Mouse (Mus musculus) liver, embryonic 11.5 days (tissue): ENCODE measurements around the gene Ddah1. TPM values are rescaled to one million over a fixed set of nuclear protein-coding genes. Genes with fewer than 3 reads are reported as not detected.

ENCODE experiments used
- ATAC-seq: fragments of 200-750 bp; cut with Nextera tagmentation; replicated peaks from 2 replicates; pipeline ENCODE4 v1.8.0; 2017; ENCODE audit warnings: moderate number of reproducible peaks, mild to moderate bottlenecking, moderate TSS enrichment, moderate library complexity; ENCODE audit not compliant: low FRiP score
- DNase-seq: peaks from one replicate; pipeline ENCODE4 v3.0.0-alpha.2; 2017; ENCODE audit warnings: low spot score
- H3K27ac ChIP-seq: fragments of 300-500 bp; sonication (generic); 2 replicates; pipeline ENCODE4 v1.5.1; 2014; ENCODE audit warnings: mild to moderate bottlenecking, low read depth, low read length, control low read depth
- H3K27me3 ChIP-seq: fragments of 300-500 bp; sonication (generic); replicated peaks from 2 replicates; pipeline ENCODE4 v1.6.1; 2014; ENCODE audit warnings: low read length, mixed read lengths; ENCODE audit not compliant: control insufficient read depth, insufficient read depth
- H3K36me3 ChIP-seq: fragments of 300-500 bp; sonication (generic); 2 replicates; pipeline ENCODE4 v1.6.1; 2014; ENCODE audit warnings: mild to moderate bottlenecking, low read length, moderate library complexity, mixed read lengths; ENCODE audit not compliant: control insufficient read depth, insufficient read depth
- H3K4me1 ChIP-seq: fragments of 300-500 bp; sonication (generic); replicated peaks from 2 replicates; pipeline ENCODE4 v1.6.1; 2014; ENCODE audit warnings: low read length, mixed read lengths; ENCODE audit not compliant: control insufficient read depth, insufficient read depth
- H3K4me2 ChIP-seq: fragments of 300-500 bp; sonication (generic); 2 replicates; pipeline ENCODE4 v1.6.1; 2014; ENCODE audit warnings: mild to moderate bottlenecking, control low read depth, moderate library complexity
- H3K4me3 ChIP-seq: fragments of 300-500 bp; sonication (generic); 2 replicates; pipeline ENCODE4 v1.5.1; 2014; ENCODE audit warnings: low read depth, low read length, control low read depth
- H3K9ac ChIP-seq: fragments of 300-500 bp; sonication (generic); 2 replicates; pipeline ENCODE4 v1.6.1; 2014; ENCODE audit warnings: low read depth, low read length, control low read depth
- H3K9me3 ChIP-seq: fragments of 300-500 bp; sonication (generic); 2 replicates; pipeline ENCODE4 v1.6.1; 2016; ENCODE audit warnings: low read length, inconsistent platforms, mixed read lengths; ENCODE audit not compliant: control insufficient read depth
- WGBS: fragments of 180-500 bp; shearing (Covaris S2); extraction: QIAGEN DNeasy Blood & Tissue Kit; methylation state at CpG from one replicate; pipeline ENCODE4 v1.1.7; 2014; 5-methylcytosine and 5-hydroxymethylcytosine counted together
- polyA plus RNA-seq: library from polyadenylated mRNA; unstranded; fragments of >200 nt; fragmentation: Nextera tagmentation; extraction: Ambion mirVana; gene quantifications from 2 replicates; pipeline ENCODE4 v1.2.1, GENCODE M21; 2014

The Ddah1 gene
- polyA plus RNA-seq, 1 experiment from 2014 or later = 50.2 TPM

- no peak overlapping the region for H3K4me2 ChIP-seq
- DNase-seq = no peak
- no peak overlapping the region for H3K27ac ChIP-seq
- H3K9ac ChIP-seq = no peak overlapping the region
- no peak overlapping the region for H3K4me3 ChIP-seq
- WGBS = 48% methylated on average over 5 of the region's 5 CpGs
- no peaks in the 10 kb centered on the region for H3K4me1 ChIP-seq
- no peaks in the 10 kb centered on the region for H3K27me3 ChIP-seq
- no peaks in the 10 kb centered on the region for H3K9me3 ChIP-seq
- H3K36me3 ChIP-seq = no peaks in the 10 kb centered on the region
- no peak for ATAC-seq
Measured at GRCm38 (mm10) chr3:145885851-145886464, 127.5 kb downstream of the Ddah1 start.

GRCm38 (mm10) chr3:145887430-145887971 lies 129.0 kb downstream of the Ddah1 start:
- no peaks in the 10 kb centered on the region for H3K27me3 ChIP-seq
- H3K4me3 ChIP-seq = no peak overlapping the region
- H3K36me3 ChIP-seq = no peaks in the 10 kb centered on the region
- H3K9ac ChIP-seq = no peak overlapping the region
- no peaks in the 10 kb centered on the region for H3K4me1 ChIP-seq
- DNase-seq = no peak
- H3K27ac ChIP-seq = no peak overlapping the region
- no peaks in the 10 kb centered on the region for H3K9me3 ChIP-seq
- H3K4me2 ChIP-seq = no peak overlapping the region
- WGBS = 49% methylated on average over 6 of the region's 6 CpGs
- no peak for ATAC-seq

GRCm38 (mm10) chr3:145890346-145891132 lies 132.1 kb downstream of the Ddah1 start:
- Histone ChIP-seq H3K4me2 (no peak overlapping the region), H3K4me3 (no peak overlapping the region), H3K4me1 (no peaks in the 10 kb centered on the region), H3K27ac (no peak overlapping the region), H3K9ac (no peak overlapping the region), H3K36me3 (no peaks in the 10 kb centered on the region), H3K27me3 (no peaks in the 10 kb centered on the region), H3K9me3 (no peaks in the 10 kb centered on the region)
- no peak for DNase-seq
- ATAC-seq = no peak
- WGBS = 89% methylated on average over 18 of the region's 18 CpGs

- H3K9me3 ChIP-seq = no peaks in the 10 kb centered on the region
- no peaks in the 10 kb centered on the region for H3K4me1 ChIP-seq
- no peak overlapping the region for H3K4me2 ChIP-seq
- WGBS = 82% methylated on average over 3 of the region's 3 CpGs
- no peaks in the 10 kb centered on the region for H3K27me3 ChIP-seq
- DNase-seq (no peak), ATAC-seq (no peak)
- H3K9ac ChIP-seq = no peak overlapping the region
- H3K36me3 ChIP-seq = no peaks in the 10 kb centered on the region
- H3K27ac ChIP-seq = no peak overlapping the region
- H3K4me3 ChIP-seq = no peak overlapping the region
Measured at GRCm38 (mm10) chr3:145892451-145892850, 134.0 kb downstream of the Ddah1 start.

GRCm38 (mm10) chr3:145894131-145894530 lies 135.7 kb downstream of the Ddah1 start:
- no peaks in the 10 kb centered on the region for H3K36me3 ChIP-seq
- 80% methylated on average over 12 of the region's 12 CpGs for WGBS
- ATAC-seq = no peak

GRCm38 (mm10) chr3:145897749-145898148 lies 139.3 kb downstream of the Ddah1 start:
- DNase-seq (no peak), ATAC-seq (no peak)
- Histone ChIP-seq H3K4me3 (no peak overlapping the region), H3K27ac (no peak overlapping the region), H3K9ac (no peak overlapping the region), H3K4me1 (no peaks in the 10 kb centered on the region), H3K9me3 (no peaks in the 10 kb centered on the region), H3K27me3 (no peaks in the 10 kb centered on the region), H3K4me2 (no peak overlapping the region), H3K36me3 (no peaks in the 10 kb centered on the region)
- WGBS = 80% methylated on average over 11 of the region's 11 CpGs

More at GRCm38 (mm10) chr3:145894131-145894530, 135.7 kb downstream of the Ddah1 start:
- Histone ChIP-seq H3K27me3 (no peaks in the 10 kb centered on the region), H3K9me3 (no peaks in the 10 kb centered on the region), H3K9ac (no peak overlapping the region), H3K27ac (no peak overlapping the region), H3K4me1 (no peaks in the 10 kb centered on the region), H3K4me2 (no peak overlapping the region), H3K4me3 (no peak overlapping the region)
- no peak for DNase-seq

- no peaks in the 10 kb centered on the region for H3K36me3 ChIP-seq
- DNase-seq = no peak
- H3K27me3 ChIP-seq = no peaks in the 10 kb centered on the region
- no peak for ATAC-seq
- H3K9me3 ChIP-seq = no peaks in the 10 kb centered on the region
- H3K9ac ChIP-seq = no peak overlapping the region
- 83% methylated on average over 8 of the region's 8 CpGs for WGBS
- no peak overlapping the region for H3K4me2 ChIP-seq
- no peaks in the 10 kb centered on the region for H3K4me1 ChIP-seq
- no peak overlapping the region for H3K27ac ChIP-seq
- no peak overlapping the region for H3K4me3 ChIP-seq
Measured at GRCm38 (mm10) chr3:145899832-145900231, 141.4 kb downstream of the Ddah1 start.

- no peaks in the 10 kb centered on the region for H3K27me3 ChIP-seq
- no peaks in the 10 kb centered on the region for H3K4me1 ChIP-seq
- ATAC-seq (no peak), DNase-seq (no peak)
- no peak overlapping the region for H3K9ac ChIP-seq
- H3K4me3 ChIP-seq = no peak overlapping the region
- H3K9me3 ChIP-seq = no peaks in the 10 kb centered on the region
- 90% methylated on average over 8 of the region's 8 CpGs for WGBS
- no peak overlapping the region for H3K27ac ChIP-seq
- H3K4me2 ChIP-seq = no peak overlapping the region
- no peaks in the 10 kb centered on the region for H3K36me3 ChIP-seq
Measured at GRCm38 (mm10) chr3:145903530-145903929, 145.1 kb downstream of the Ddah1 start.
